Mouse (Mus musculus) layer of hippocampus, adult 9-10 months (tissue): ENCODE data around the gene Sema4b.
A peak's percentile ranks its signal among the peaks of the same experiment; 100 is the strongest.

ENCODE experiments used
- DNase-seq: peaks from one replicate; pipeline ENCODE4 v3.0.0; 2022; ENCODE audit warnings: low spot score

The Sema4b gene

GRCm38 (mm10) chr7:80186531-80187296 is at the start of gene Sema4b:
Gene Sema4b (plus strand): TSS chr7:80186841.
- peak; percentile 82 for DNase-seq

GRCm38 (mm10) chr7:80138375-80138774 is 48.3 kb upstream of the Sema4b start:
- no peak for DNase-seq

- no peak for DNase-seq
These were observed 45.8 kb upstream of the Sema4b start for GRCm38 (mm10) chr7:80140815-80141214.

GRCm38 (mm10) chr7:80143331-80144273 is 43.0 kb upstream of the Sema4b start:
- DNase-seq, result peak; percentile 71

- DNase-seq, result no peak
These were observed 41.9 kb upstream of the Sema4b start for GRCm38 (mm10) chr7:80144695-80145094.

- DNase-seq, result no peak
These were observed 40.6 kb upstream of the Sema4b start for GRCm38 (mm10) chr7:80146077-80146476.

- no peak for DNase-seq
These were observed 37.3 kb upstream of the Sema4b start for GRCm38 (mm10) chr7:80149356-80149755.

- no peak for DNase-seq
These were observed 34.5 kb upstream of the Sema4b start for GRCm38 (mm10) chr7:80152152-80152551.

- DNase-seq, result no peak
These were observed 33.9 kb upstream of the Sema4b start for GRCm38 (mm10) chr7:80152756-80153155.

DNA sequence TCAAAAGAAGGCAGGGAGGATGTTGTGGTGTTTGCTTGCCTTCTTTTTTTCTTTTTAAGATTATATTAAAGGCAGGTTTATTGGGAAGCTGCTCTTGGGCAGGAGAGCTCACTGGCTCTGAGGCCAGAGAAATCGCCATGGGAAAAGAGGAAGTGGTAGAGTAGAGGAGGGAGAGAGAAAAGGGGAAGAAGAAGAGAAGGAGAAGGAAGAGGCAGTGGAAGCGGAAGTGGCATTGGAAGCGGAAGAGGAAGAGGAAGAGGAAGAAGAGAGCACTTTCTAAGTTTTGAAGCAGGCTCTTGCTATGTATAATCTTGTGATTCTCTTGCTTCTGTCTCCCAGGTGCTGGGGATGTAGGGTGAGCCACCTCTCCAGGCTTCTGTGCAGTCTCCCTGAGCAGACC is 32.0 kb upstream of the Sema4b start:
- no peak for DNase-seq

GRCm38 (mm10) chr7:80156711-80157227 is 29.9 kb upstream of the Sema4b start:
- DNase-seq, result no peak

- no peak for DNase-seq
These were observed 28.0 kb upstream of the Sema4b start for GRCm38 (mm10) chr7:80158496-80159268.

DNA sequence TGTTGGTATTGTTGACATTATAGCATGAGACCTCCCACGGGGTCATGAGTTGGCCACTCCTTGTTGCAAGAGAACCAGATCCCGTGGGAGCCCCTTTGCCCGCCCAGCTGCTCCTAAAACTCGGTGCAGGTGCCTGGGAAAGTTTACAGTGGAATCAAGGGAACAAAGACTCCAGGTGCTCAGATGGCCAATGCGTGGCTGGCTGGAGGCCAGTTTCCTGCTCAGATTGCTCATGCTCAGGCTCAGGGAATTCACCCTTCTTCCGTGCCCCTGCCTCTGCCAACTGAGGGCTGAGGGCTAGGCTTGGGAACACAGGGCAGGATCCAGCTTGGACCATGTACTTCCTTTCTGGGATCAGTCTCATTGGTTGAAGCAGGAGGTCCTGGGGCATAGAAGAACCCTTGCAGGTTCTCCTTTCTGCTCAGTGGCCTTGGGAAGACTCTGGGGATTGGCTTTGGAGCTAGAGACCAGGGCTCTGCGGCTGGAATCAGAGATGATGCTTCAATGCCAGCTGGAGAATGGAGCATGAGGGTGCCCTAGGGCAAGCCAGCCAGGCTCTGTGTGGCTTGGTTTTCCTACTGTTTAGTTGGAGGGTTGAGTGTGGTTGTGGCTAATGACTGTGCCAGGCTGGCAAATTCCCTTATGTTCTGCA is 26.2 kb upstream of the Sema4b start:
- no peak for DNase-seq

DNA sequence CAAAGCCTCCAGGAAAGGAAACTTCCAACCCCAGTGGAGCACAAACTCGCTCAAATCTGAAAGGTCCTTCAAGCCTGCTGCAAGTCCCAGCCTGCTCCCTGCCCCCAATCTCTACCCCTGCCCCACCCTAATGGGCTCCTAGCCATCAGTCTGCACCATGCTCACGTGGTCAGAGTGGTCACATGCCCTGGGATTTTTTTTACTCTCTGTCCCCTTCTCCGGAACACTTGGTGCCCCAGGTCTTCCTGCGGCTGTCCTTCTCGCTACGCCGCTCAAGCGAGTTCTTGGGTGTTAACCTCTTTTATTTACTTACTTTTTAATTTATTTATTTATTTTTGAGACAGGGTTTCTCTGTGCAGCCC is 25.7 kb upstream of the Sema4b start:
- DNase-seq, result no peak

GRCm38 (mm10) chr7:80165432-80165831 is 21.2 kb upstream of the Sema4b start:
- DNase-seq, result no peak

GRCm38 (mm10) chr7:80166740-80167139 is 19.9 kb upstream of the Sema4b start:
- DNase-seq, result no peak

GRCm38 (mm10) chr7:80169847-80170246 is 16.8 kb upstream of the Sema4b start:
- no peak for DNase-seq

DNA sequence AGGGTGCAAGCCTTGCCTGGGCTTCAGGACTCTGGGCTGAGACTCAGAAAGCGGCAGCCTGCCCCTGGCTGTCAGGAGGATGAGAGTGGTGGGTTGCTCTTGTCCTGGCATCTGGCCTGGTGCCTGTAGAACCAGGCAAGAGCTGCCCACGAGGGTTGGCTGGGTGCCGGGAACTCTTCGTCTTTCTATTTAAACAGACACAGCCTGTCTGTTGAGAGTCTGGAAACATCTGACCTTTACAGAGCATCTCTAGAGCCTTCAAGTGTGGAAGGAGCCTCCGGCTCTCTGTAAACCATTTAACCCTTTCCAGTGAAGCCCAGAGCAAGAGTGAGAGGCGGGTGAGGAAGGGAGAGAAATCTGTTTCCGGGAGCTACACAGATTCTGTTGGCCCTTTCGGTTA is 15.3 kb upstream of the Sema4b start:
- no peak for DNase-seq

- no peak for DNase-seq
These were observed 14.3 kb upstream of the Sema4b start for GRCm38 (mm10) chr7:80172069-80172956.

DNA sequence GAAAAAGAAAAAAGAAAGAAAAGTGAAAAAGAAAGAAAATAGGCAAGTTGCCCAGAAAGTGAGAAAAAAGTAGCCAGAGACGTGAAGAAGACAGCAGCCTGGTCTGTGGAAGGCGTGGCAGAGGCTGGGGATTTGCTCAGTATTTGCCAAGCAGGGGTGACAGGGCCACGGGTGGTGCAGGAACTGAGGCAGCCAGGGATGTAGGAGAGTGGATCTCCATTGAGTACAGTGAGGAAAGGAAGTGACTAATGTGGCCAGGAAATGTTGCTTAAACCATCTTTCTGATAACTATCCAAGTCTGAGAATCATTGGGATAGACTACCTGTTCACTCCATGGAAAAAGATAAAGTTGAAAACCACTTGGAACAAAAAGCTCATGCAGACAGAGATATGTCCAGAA is 10.5 kb upstream of the Sema4b start:
- no peak for DNase-seq

- DNase-seq, result no peak
These were observed 9.2 kb upstream of the Sema4b start for GRCm38 (mm10) chr7:80177438-80177837.
